Mouse (Mus musculus): ENCODE measurements around the gene Gp1bb.

Gp1bb gene

DNA sequence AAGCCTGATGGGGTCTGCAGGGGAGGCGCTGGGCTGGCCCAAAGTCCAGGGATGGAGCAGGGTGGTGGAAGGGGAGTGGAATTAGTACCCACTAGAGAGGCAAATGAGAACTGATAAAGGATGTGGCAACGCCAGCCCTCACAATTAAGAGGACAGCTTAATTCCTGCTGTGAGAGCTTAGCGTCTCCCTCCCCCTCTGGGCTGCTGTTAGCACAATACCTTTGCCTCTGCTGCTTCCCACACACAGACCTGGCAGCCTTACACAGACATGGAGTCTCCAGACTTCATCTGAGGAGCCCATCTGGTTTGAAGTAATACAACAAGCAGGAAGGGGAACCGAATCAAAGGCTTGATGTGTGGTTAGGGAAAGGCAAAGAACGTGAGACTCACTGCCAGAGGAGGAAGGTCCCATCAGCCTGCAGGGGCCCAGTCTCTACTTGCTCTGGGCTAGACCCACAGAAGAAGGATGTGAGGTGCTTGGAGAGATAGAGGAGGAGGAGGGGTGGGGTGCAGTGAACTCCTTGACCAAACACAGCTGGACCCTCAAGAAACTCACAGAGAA lies 44.5 kb downstream of the Gp1bb start:
- DNase-seq: no peak

DNA sequence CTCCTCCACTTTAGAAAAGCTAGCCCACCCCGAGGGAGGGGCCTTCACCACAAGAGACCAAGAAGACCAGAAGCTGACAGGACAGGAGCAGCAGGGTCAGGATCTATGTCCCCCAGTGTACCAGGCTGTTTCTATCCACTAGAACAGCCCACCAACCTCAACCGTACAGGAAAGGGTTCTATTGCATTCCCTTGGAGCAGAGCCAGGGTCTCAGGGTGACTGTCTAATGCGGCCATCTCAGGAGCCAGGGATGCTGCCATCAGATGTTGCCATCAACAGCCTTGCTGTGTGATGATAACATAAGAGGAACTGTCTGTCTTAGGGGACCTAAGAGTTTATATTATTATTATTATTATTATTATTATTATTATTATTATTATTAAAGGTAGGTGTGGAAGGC lies 45.1 kb downstream of the Gp1bb start:
- DNase-seq: no peak

GRCm38 (mm10) chr16:18574196-18574595 lies 48.0 kb downstream of the Gp1bb start:
- DNase-seq: no peak

All from lung, postnatal 10 days (tissue).